ENCODE assay signal across 21 mouse cellular contexts in genomic region chr17:87049696-87050095, GRCm38 (mm10). TPM values are rescaled to one million over a fixed set of nuclear protein-coding genes. Genes with fewer than 3 reads are reported as not detected.
DNase-seq lines count a peak whose midpoint lies in the region; TF ChIP-seq lines count a peak whose summit lies in the region.
"Had no signal": no experiment of that assay in that cellular context is flagged by ENCODE, and none has a peak within 500 bp of the region (broad histone marks: within the 10 kb centered on the region; RNA-seq: fewer than 3 reads in every experiment).

No protein-coding gene starts in this region.

- H3K4me3 ChIP-seq in layer of hippocampus, adult 2 months, result no peak overlapping the region
- H3K4me3 ChIP-seq: embryonic facial prominence, embryonic 12.5 days; heart, embryonic 15.5 days; limb, embryonic 13.5 days; lung, embryonic 15.5 days; midbrain, embryonic 10.5 days; myocyte; neural tube, embryonic 12.5 days had no signal

- TF ChIP-seq CTCF in layer of hippocampus, adult 2 months (conservative IDR thresholded peaks at IDR 0.05), result no peak

- H3K27ac ChIP-seq in layer of hippocampus, adult 2 months, result peak overlapping the region; percentile 37; the same call in 1 of the 2 replicates
- H3K27ac ChIP-seq: embryonic facial prominence, embryonic 12.5 days; heart, embryonic 15.5 days; limb, embryonic 13.5 days; lung, embryonic 15.5 days; midbrain, embryonic 10.5 days; neural tube, embryonic 12.5 days; stomach, postnatal 0 days had no signal

- DNase-seq in adrenal gland, adult 2 months, result peak; percentile 79
- no peak for DNase-seq in adrenal gland, adult 8-10 months
- no peak for DNase-seq in layer of hippocampus, adult 2 months (ENCODE audit: low spot score in 2 of 2)
- no peak for DNase-seq in layer of hippocampus, postnatal 10 days (ENCODE audit: low spot score in 2 of 2)
- DNase-seq in adrenal gland, postnatal 14 days, result peak; percentile 75
- DNase-seq in testis, postnatal 14 days (ENCODE audit: low spot score), result peak; percentile 4
- no peak for DNase-seq in thymus, postnatal 14 days
- DNase-seq: cerebellum, adult 11-12 months; cerebellum, adult 9-11 months; embryo, embryonic 11 days; gastrocnemius, postnatal 36 days; right cerebral cortex, adult 18-20 months; spleen, adult 18-20 months had no signal

RNA-seq across cellular contexts. Expression of gene Cript, which starts 24.3 kb away (rescaled TPM):
- 10 to 100 TPM; 62.2 to 72.8 TPM for total RNA-seq in adrenal gland, adult 2 months (2021)
- polyA plus RNA-seq in adrenal gland, adult 2 months (2012; rRNA removed), result 1.9 and 2.2 TPM in 2 replicates
- 10 to 100 TPM; 53.2 to 83.7 (median 71.9) TPM for total RNA-seq in adrenal gland, adult 8-10 months (2022)
- total RNA-seq in layer of hippocampus, adult 2 months (2021), result 10 to 100 TPM; 52.3 to 52.5 TPM
- 10 to 100 TPM; 53.9 to 59.0 TPM for total RNA-seq in layer of hippocampus, postnatal 10 days (2021)
- total RNA-seq in adrenal gland, postnatal 14 days (2021), result 54.2 and 55.5 TPM in 2 replicates

RNA-seq across cellular contexts. Expression of gene Pigf, which starts 24.5 kb away (rescaled TPM):
- total RNA-seq in adrenal gland, adult 2 months (2021), result 10 to 100 TPM; 11.6 to 18.8 TPM
- polyA plus RNA-seq in adrenal gland, adult 2 months (2012; rRNA removed), result 0.58 and 1.6 TPM in 2 replicates
- total RNA-seq in adrenal gland, adult 8-10 months (2022), result 10 to 100 TPM; 15.9 to 19.2 (median 18.1) TPM
- total RNA-seq in layer of hippocampus, adult 2 months (2021), result 10 to 100 TPM; 15.0 to 18.1 TPM
- 10 to 100 TPM; 15.7 to 20.1 TPM for total RNA-seq in layer of hippocampus, postnatal 10 days (2021)
- 9.8 and 13.0 TPM in 2 replicates for total RNA-seq in adrenal gland, postnatal 14 days (2021)

RNA-seq across cellular contexts. Expression of gene Socs5, which starts 57.8 kb away (rescaled TPM):
- total RNA-seq in adrenal gland, adult 2 months (2021), result 10 to 100 TPM; 60.2 to 96.4 TPM
- polyA plus RNA-seq in adrenal gland, adult 2 months (2012; rRNA removed), result 63.5 and 68.3 TPM in 2 replicates
- 100 to 1,000 TPM in 1 of 4 experiments, 10 to 100 TPM in 3; 72.2 to 108 (median 96.0) TPM for total RNA-seq in adrenal gland, adult 8-10 months (2022)
- total RNA-seq in layer of hippocampus, adult 2 months (2021), result 100 to 1,000 TPM; 106 to 111 TPM
- 10 to 100 TPM; 55.9 to 64.7 TPM for total RNA-seq in layer of hippocampus, postnatal 10 days (2021)
- total RNA-seq in adrenal gland, postnatal 14 days (2021), result 58.9 and 60.7 TPM in 2 replicates

Comparison
In these comparisons a context has a peak if more than half of its experiments do, and no peak if none do; other contexts are left out.
1. DNase-seq: peak in adrenal gland, adult 2 months (single experiment), adrenal gland, postnatal 14 days (single experiment) and testis, postnatal 14 days (single experiment); none in adrenal gland, adult 8-10 months (single experiment), layer of hippocampus, adult 2 months (0 of 2), layer of hippocampus, postnatal 10 days (0 of 2) and thymus, postnatal 14 days (single experiment).